8 mouse cellular contexts compared by ENCODE assay signal in the genomic region with DNA sequence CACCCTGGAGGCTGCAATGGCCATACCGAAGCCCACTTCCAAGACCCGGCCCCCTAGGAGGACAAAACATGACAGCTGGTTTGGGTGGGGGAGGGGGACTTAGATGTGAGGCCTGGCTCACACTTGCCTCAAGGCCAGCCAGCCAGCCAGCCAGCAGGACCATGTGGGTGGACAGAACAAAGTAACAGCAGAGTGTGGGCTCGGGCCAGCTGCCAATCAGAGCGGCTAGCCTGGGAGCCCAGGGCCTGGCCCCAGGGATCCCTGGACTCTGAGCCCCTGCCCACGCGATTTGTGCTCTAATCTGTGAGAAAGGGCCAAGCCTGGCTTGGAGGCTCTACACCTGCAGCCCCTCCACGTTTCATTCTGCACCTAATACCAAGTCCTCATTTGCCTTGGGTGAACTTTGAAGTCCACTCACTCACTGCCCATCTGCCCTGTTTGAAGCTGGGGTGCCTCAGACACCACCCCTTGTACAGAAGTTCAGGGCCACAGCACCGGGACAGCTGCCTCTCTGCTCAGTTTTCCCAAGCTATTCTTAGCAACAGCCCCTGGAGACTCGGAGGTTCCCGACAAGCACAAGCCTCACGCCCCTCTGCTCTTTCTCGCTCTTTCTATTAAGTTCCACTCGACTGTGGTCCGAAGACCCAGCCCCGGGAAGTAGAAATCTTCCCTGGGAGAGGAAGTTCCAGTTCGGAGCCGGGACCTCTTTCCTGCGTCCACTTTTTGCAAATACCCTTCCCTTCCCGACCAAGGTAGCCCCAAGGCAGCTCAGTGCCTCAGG. TPM values are rescaled to one million over a fixed set of nuclear protein-coding genes. Genes with fewer than 3 reads are reported as not detected.
DNase-seq lines count a peak whose midpoint lies in the region; ATAC-seq and TF ChIP-seq lines count a peak whose summit lies in the region.

No protein-coding gene starts in this region.

- peaks cover 9% of the 10 kb centered on the region for H3K79me2 ChIP-seq in macrophage (ENCODE audit: inconsistent target)

- 3% methylated on average over 19 of the region's 19 CpGs for WGBS in cerebellum, adult 2 months
- WGBS in hindbrain, embryonic 14.5 days: 3% methylated on average over 19 of the region's 19 CpGs
- WGBS in macrophage (ENCODE audit: missing documents): 31% methylated on average over 19 of the region's 19 CpGs
- WGBS in small intestine, adult 2 months: 10% methylated on average over 19 of the region's 19 CpGs

- peak; percentile 7; the same call in 1 of the 2 replicates for TF ChIP-seq POLR2A in cerebellum, adult 2 months (IDR thresholded peaks at IDR 0.05; ENCODE audit: borderline replicate concordance, insufficient read depth, low read length)
- TF ChIP-seq POLR2A in small intestine, adult 2 months (IDR thresholded peaks at IDR 0.05; ENCODE audit: low read depth, low read length): no peak

- peaks cover 16% of the 10 kb centered on the region; the same call in 1 of the 2 replicates for H3K4me1 ChIP-seq in cerebellum, adult 2 months (ENCODE audit: control insufficient read depth, insufficient read depth, low read length)
- H3K4me1 ChIP-seq in hindbrain, embryonic 14.5 days (replicated peaks; ENCODE audit: control insufficient read depth, insufficient read depth, low read length): peaks cover 18% of the 10 kb centered on the region
- H3K4me1 ChIP-seq in small intestine, adult 2 months (ENCODE audit: control insufficient read depth, insufficient read depth, insufficient read length, low read length): peaks cover 24% of the 10 kb centered on the region

- no peak for ATAC-seq in hindbrain, embryonic 14.5 days (ENCODE audit: low FRiP score)

- peak overlapping the region; percentile 86 for H3K4me2 ChIP-seq in hindbrain, embryonic 14.5 days (replicated peaks)

- peak; percentile 81 for DNase-seq in NIH3T3 (ENCODE audit: low read depth)
- peak; percentile 78 to 84 for DNase-seq in cerebellum, adult 2 months
- DNase-seq in frontal cortex, adult 2 months (ENCODE audit: extremely low spot score in 1 of 2, low spot score in 1 of 2): peak; percentile 72 to 79
- DNase-seq in hindbrain, embryonic 14.5 days (ENCODE audit: low spot score): no peak
- peak; percentile 69 to 78 for DNase-seq in left cerebral cortex, adult 18-20 months (ENCODE audit: low spot score in 2 of 2)
- no peak for DNase-seq in urinary bladder, postnatal 10 days (ENCODE audit: low spot score)

- H3K27me3 ChIP-seq in cerebellum, adult 2 months (ENCODE audit: control insufficient read depth, insufficient read depth, low read length): no peaks in the 10 kb centered on the region
- H3K27me3 ChIP-seq in hindbrain, embryonic 14.5 days (ENCODE audit: control insufficient read depth, insufficient read depth, low read length): no peaks in the 10 kb centered on the region
- no peaks in the 10 kb centered on the region for H3K27me3 ChIP-seq in small intestine, adult 2 months (ENCODE audit: control insufficient read depth, insufficient read depth, low read length)

- H3K27ac ChIP-seq in cerebellum, adult 2 months (ENCODE audit: insufficient read depth, low read length): peak overlapping the region; percentile 67
- peak overlapping the region; percentile 81 for H3K27ac ChIP-seq in hindbrain, embryonic 14.5 days
- H3K27ac ChIP-seq in macrophage: peak overlapping the region; percentile 41
- 0 out of 2 replicates have a peak overlapping the region, but pooled peaks have one; percentile 41 for H3K27ac ChIP-seq in small intestine, adult 2 months (ENCODE audit: insufficient read depth, low read depth, low read length)

- peaks cover 42% of the 10 kb centered on the region for H3K36me3 ChIP-seq in hindbrain, embryonic 14.5 days (replicated peaks; ENCODE audit: control insufficient read depth, insufficient read depth)
- peaks cover 36% of the 10 kb centered on the region for H3K36me3 ChIP-seq in macrophage (ENCODE audit: inconsistent target)
- H3K36me3 ChIP-seq in small intestine, adult 2 months (ENCODE audit: control insufficient read depth, insufficient read depth, low read length): peaks cover 23% of the 10 kb centered on the region

- no peak for TF ChIP-seq CTCF in cerebellum, adult 2 months (IDR thresholded peaks at IDR 0.05; ENCODE audit: borderline replicate concordance, insufficient read depth, low read depth, low read length)
- no peak for TF ChIP-seq CTCF in small intestine, adult 2 months (IDR thresholded peaks at IDR 0.05; ENCODE audit: extremely low read depth, insufficient read length, insufficient replicate concordance, low read depth, low read length)

- H3K9me3 ChIP-seq in hindbrain, embryonic 14.5 days (ENCODE audit: control insufficient read depth, low read length): no peaks in the 10 kb centered on the region

- H3K4me3 ChIP-seq in cerebellum, adult 2 months (replicated peaks; ENCODE audit: insufficient read depth, low read depth, low read length): peak overlapping the region; percentile 46
- H3K4me3 ChIP-seq in hindbrain, embryonic 14.5 days (replicated peaks; ENCODE audit: low read length): peak overlapping the region; percentile 39
- H3K4me3 ChIP-seq in macrophage (ENCODE audit: inconsistent target): peak overlapping the region; percentile 54
- H3K4me3 ChIP-seq in small intestine, adult 2 months (ENCODE audit: low read depth, low read length): peak overlapping the region; percentile 66

- peak overlapping the region; percentile 61 for H3K9ac ChIP-seq in hindbrain, embryonic 14.5 days

RNA-seq across cellular contexts. Expression of a gene that starts 0.8 kb away (rescaled TPM):
- polyA plus RNA-seq in cerebellum, adult 2 months (2012; rRNA removed): 52.9 and 54.5 TPM in 2 replicates
- 29.1 and 31.9 TPM in 2 replicates for polyA plus RNA-seq in frontal cortex, adult 2 months (2012; rRNA removed)
- 17.3 and 24.3 TPM in 2 replicates for polyA plus RNA-seq in hindbrain, embryonic 14.5 days (2014; fragmentation: Nextera tagmentation; extraction: Ambion mirVana)
- total RNA-seq in left cerebral cortex, adult 18-20 months (2021): 10 to 100 TPM; 16.2 to 21.2 TPM
- total RNA-seq in macrophage (2018; cell fraction: chromatin; rRNA removed): 1 to 10 TPM in 18 of 26 experiments, not detected in 8; 1.1 to 7.6 (median 3.6) TPM
- 10 to 100 TPM in 23 of 26 experiments, 1 to 10 TPM in 3; 8.8 to 18.0 (median 12.7) TPM for total RNA-seq in macrophage (2018; cell fraction: cytosol; rRNA removed)
- total RNA-seq in macrophage (2018; cell fraction: nucleus; rRNA removed): 10 to 100 TPM in 1 of 26 experiments, 1 to 10 TPM in 25; 1.3 to 11.7 (median 3.4) TPM
- polyA plus RNA-seq in macrophage (2018): 8.2 to 24.0 TPM (median 13.8 TPM) in 3 replicates
- polyA plus RNA-seq in small intestine, adult 2 months (2012; rRNA removed): 13.1 and 55.2 TPM in 2 replicates

RNA-seq across cellular contexts. Expression of a gene that starts 1.2 kb away (rescaled TPM):
- polyA plus RNA-seq in cerebellum, adult 2 months (2012; rRNA removed): 90.2 and 92.7 TPM in 2 replicates
- 76.6 and 86.3 TPM in 2 replicates for polyA plus RNA-seq in frontal cortex, adult 2 months (2012; rRNA removed)
- 35.2 and 36.3 TPM in 2 replicates for polyA plus RNA-seq in hindbrain, embryonic 14.5 days (2014; fragmentation: Nextera tagmentation; extraction: Ambion mirVana)
- total RNA-seq in left cerebral cortex, adult 18-20 months (2021): 10 to 100 TPM; 75.6 to 81.7 TPM
- total RNA-seq in macrophage (2018; cell fraction: chromatin; rRNA removed): 100 to 1,000 TPM; 101 to 504 (median 250) TPM
- 10 to 100 TPM; 46.4 to 81.7 (median 59.2) TPM for total RNA-seq in macrophage (2018; cell fraction: cytosol; rRNA removed)
- 100 to 1,000 TPM in 19 of 26 experiments, 10 to 100 TPM in 7; 65.7 to 287 (median 127) TPM for total RNA-seq in macrophage (2018; cell fraction: nucleus; rRNA removed)
- polyA plus RNA-seq in macrophage (2018): 75.1 to 96.3 TPM (median 76.2 TPM) in 3 replicates
- polyA plus RNA-seq in small intestine, adult 2 months (2012; rRNA removed): 46.6 and 89.3 TPM in 2 replicates

RNA-seq across cellular contexts. Expression of a gene that starts 11.1 kb away (rescaled TPM):
- polyA plus RNA-seq in cerebellum, adult 2 months (2012; rRNA removed): 668 and 680 TPM in 2 replicates
- polyA plus RNA-seq in frontal cortex, adult 2 months (2012; rRNA removed): 380 and 448 TPM in 2 replicates
- 303 and 341 TPM in 2 replicates for polyA plus RNA-seq in hindbrain, embryonic 14.5 days (2014; fragmentation: Nextera tagmentation; extraction: Ambion mirVana)
- 100 to 1,000 TPM; 219 to 232 TPM for total RNA-seq in left cerebral cortex, adult 18-20 months (2021)
- 10 to 100 TPM in 25 of 26 experiments, 1 to 10 TPM in 1; 7.7 to 70.5 (median 32.8) TPM for total RNA-seq in macrophage (2018; cell fraction: chromatin; rRNA removed)
- 100 to 1,000 TPM in 16 of 26 experiments, 10 to 100 TPM in 10; 77.8 to 131 (median 102) TPM for total RNA-seq in macrophage (2018; cell fraction: cytosol; rRNA removed)
- 10 to 100 TPM; 16.9 to 69.3 (median 39.0) TPM for total RNA-seq in macrophage (2018; cell fraction: nucleus; rRNA removed)
- 31.2 to 113 TPM (median 79.8 TPM) in 3 replicates for polyA plus RNA-seq in macrophage (2018)
- 800 and 1,176 TPM in 2 replicates for polyA plus RNA-seq in small intestine, adult 2 months (2012; rRNA removed)

RNA-seq across cellular contexts. Expression of a gene that starts 32.2 kb away (rescaled TPM):
- polyA plus RNA-seq in cerebellum, adult 2 months (2012; rRNA removed): 1,303 and 1,454 TPM in 2 replicates
- 2,217 and 2,507 TPM in 2 replicates for polyA plus RNA-seq in frontal cortex, adult 2 months (2012; rRNA removed)
- 570 and 649 TPM in 2 replicates for polyA plus RNA-seq in hindbrain, embryonic 14.5 days (2014; fragmentation: Nextera tagmentation; extraction: Ambion mirVana)
- 1,000 to 10,000 TPM in 1 of 2 experiments, 100 to 1,000 TPM in 1; 965 to 1,061 TPM for total RNA-seq in left cerebral cortex, adult 18-20 months (2021)
- total RNA-seq in macrophage (2018; cell fraction: chromatin; rRNA removed): 100 to 1,000 TPM in 1 of 26 experiments, 10 to 100 TPM in 24, 1 to 10 TPM in 1; 6.0 to 250 (median 35.3) TPM
- 1,000 to 10,000 TPM in 13 of 26 experiments, 100 to 1,000 TPM in 13; 776 to 2,120 (median 1,175) TPM for total RNA-seq in macrophage (2018; cell fraction: cytosol; rRNA removed)
- total RNA-seq in macrophage (2018; cell fraction: nucleus; rRNA removed): 100 to 1,000 TPM; 155 to 338 (median 220) TPM
- polyA plus RNA-seq in macrophage (2018): 1,044 to 2,135 TPM (median 1,962 TPM) in 3 replicates
- 741 and 887 TPM in 2 replicates for polyA plus RNA-seq in small intestine, adult 2 months (2012; rRNA removed)

RNA-seq across cellular contexts. Expression of a gene that starts 33.8 kb away (rescaled TPM):
- polyA plus RNA-seq in cerebellum, adult 2 months (2012; rRNA removed): 41.1 and 42.5 TPM in 2 replicates
- polyA plus RNA-seq in frontal cortex, adult 2 months (2012; rRNA removed): 32.4 and 37.9 TPM in 2 replicates
- 29.0 and 32.9 TPM in 2 replicates for polyA plus RNA-seq in hindbrain, embryonic 14.5 days (2014; fragmentation: Nextera tagmentation; extraction: Ambion mirVana)
- total RNA-seq in left cerebral cortex, adult 18-20 months (2021): 10 to 100 TPM; 32.2 to 39.3 TPM
- total RNA-seq in macrophage (2018; cell fraction: chromatin; rRNA removed): 10 to 100 TPM; 20.0 to 83.3 (median 42.7) TPM
- total RNA-seq in macrophage (2018; cell fraction: cytosol; rRNA removed): 10 to 100 TPM in 1 of 26 experiments, 1 to 10 TPM in 25; 3.8 to 12.0 (median 7.0) TPM
- 10 to 100 TPM in 25 of 26 experiments, 1 to 10 TPM in 1; 9.4 to 91.9 (median 26.5) TPM for total RNA-seq in macrophage (2018; cell fraction: nucleus; rRNA removed)
- 5.1 to 14.8 TPM (median 7.6 TPM) in 3 replicates for polyA plus RNA-seq in macrophage (2018)
- polyA plus RNA-seq in small intestine, adult 2 months (2012; rRNA removed): 11.6 and 23.7 TPM in 2 replicates

Comparison
In these comparisons a context has a peak if more than half of its experiments do, and no peak if none do; other contexts are left out.
1. DNase-seq: peak in NIH3T3 (single experiment), cerebellum, adult 2 months (2 of 2), frontal cortex, adult 2 months (2 of 2) and left cerebral cortex, adult 18-20 months (2 of 2); none in hindbrain, embryonic 14.5 days (single experiment) and urinary bladder, postnatal 10 days (single experiment).
2. Peak in every context shown above with its lines, with median percentiles within 50 percentile points of each other: H3K27ac ChIP-seq and H3K4me3 ChIP-seq.